In genomic region chr12:31784291-31784690, GRCm38 (mm10) we compare ENCODE assay signal across 17 mouse cellular contexts.
DNase-seq lines count a peak whose midpoint lies in the region; ATAC-seq and TF ChIP-seq lines count a peak whose summit lies in the region.
"Had no signal": no experiment of that assay in that cellular context is flagged by ENCODE, and none has a peak within 500 bp of the region (broad histone marks: within the 10 kb centered on the region; RNA-seq: fewer than 3 reads in every experiment).

No protein-coding gene starts in this region.

- no peak overlapping the region for H3K9ac ChIP-seq in hindbrain, postnatal 0 days (replicated peaks; ENCODE audit: low read length)
- no peak overlapping the region for H3K9ac ChIP-seq in hindbrain, embryonic 14.5 days
- H3K9ac ChIP-seq in kidney, embryonic 14.5 days (ENCODE audit: low read depth, low read length), result no peak overlapping the region
- H3K9ac ChIP-seq: forebrain, embryonic 15.5 days; hindbrain, embryonic 12.5 days; intestine, embryonic 15.5 days had no signal

- no peaks in the 10 kb centered on the region for H3K36me3 ChIP-seq in hindbrain, postnatal 0 days (ENCODE audit: insufficient read depth, low read length)
- H3K36me3 ChIP-seq in hindbrain, embryonic 14.5 days (replicated peaks; ENCODE audit: control insufficient read depth, insufficient read depth), result no peaks in the 10 kb centered on the region
- no peaks in the 10 kb centered on the region for H3K36me3 ChIP-seq in kidney, embryonic 14.5 days (ENCODE audit: control insufficient read depth, insufficient read depth, low read length)
- H3K36me3 ChIP-seq: forebrain, embryonic 15.5 days; heart, embryonic 10.5 days; hindbrain, embryonic 12.5 days; intestine, embryonic 15.5 days had no signal

- no peaks in the 10 kb centered on the region for H3K4me1 ChIP-seq in cerebellum, adult 2 months (ENCODE audit: control insufficient read depth, insufficient read depth, low read length)
- no peaks in the 10 kb centered on the region for H3K4me1 ChIP-seq in hindbrain, postnatal 0 days (ENCODE audit: insufficient read depth, low read length)
- no peaks in the 10 kb centered on the region for H3K4me1 ChIP-seq in hindbrain, embryonic 14.5 days (replicated peaks; ENCODE audit: control insufficient read depth, insufficient read depth, low read length)
- no peaks in the 10 kb centered on the region for H3K4me1 ChIP-seq in kidney, embryonic 14.5 days (ENCODE audit: control insufficient read depth, insufficient read depth, low read length)
- H3K4me1 ChIP-seq: forebrain, embryonic 15.5 days; heart, embryonic 10.5 days; hindbrain, embryonic 12.5 days; intestine, embryonic 15.5 days had no signal

- no peak for TF ChIP-seq CTCF in cerebellum, adult 2 months (IDR thresholded peaks at IDR 0.05; ENCODE audit: borderline replicate concordance, insufficient read depth, low read depth, low read length)
- TF ChIP-seq CTCF in hindbrain, postnatal 0 days (IDR thresholded peaks at IDR 0.05; ENCODE audit: low read depth), result no peak
- no peak for TF ChIP-seq CTCF in brain, embryonic 14.5 days (IDR thresholded peaks at IDR 0.05; ENCODE audit: borderline replicate concordance, extremely low read depth, insufficient read depth, insufficient read length)

- no peak overlapping the region for H3K4me3 ChIP-seq in cerebellum, adult 2 months (replicated peaks; ENCODE audit: insufficient read depth, low read depth, low read length)
- no peak overlapping the region for H3K4me3 ChIP-seq in hindbrain, postnatal 0 days (ENCODE audit: low read length)
- H3K4me3 ChIP-seq in hindbrain, embryonic 14.5 days (replicated peaks; ENCODE audit: low read length), result no peak overlapping the region
- H3K4me3 ChIP-seq in kidney, embryonic 14.5 days (ENCODE audit: low read length), result no peak overlapping the region
- H3K4me3 ChIP-seq: forebrain, embryonic 15.5 days; heart, embryonic 10.5 days; hindbrain, embryonic 12.5 days; intestine, embryonic 15.5 days had no signal

- TF ChIP-seq POLR2A in cerebellum, adult 2 months (IDR thresholded peaks at IDR 0.05; ENCODE audit: borderline replicate concordance, insufficient read depth, low read length), result no peak
- no peak for TF ChIP-seq POLR2A in brain, embryonic 14.5 days (IDR thresholded peaks at IDR 0.05; ENCODE audit: borderline replicate concordance, extremely low read depth, insufficient read depth, insufficient read length, poor library complexity, severe bottlenecking)

- H3K4me2 ChIP-seq in hindbrain, postnatal 0 days (ENCODE audit: low read depth, low read length), result no peak overlapping the region
- no peak overlapping the region for H3K4me2 ChIP-seq in hindbrain, embryonic 14.5 days (replicated peaks)
- no peak overlapping the region for H3K4me2 ChIP-seq in kidney, embryonic 14.5 days (replicated peaks; ENCODE audit: low read depth, low read length)
- H3K4me2 ChIP-seq: forebrain, embryonic 15.5 days; hindbrain, embryonic 12.5 days; intestine, embryonic 15.5 days had no signal

- ATAC-seq in hindbrain, postnatal 0 days, result 0 out of 2 replicates have a peak, but pooled peaks have one; percentile 29
- no peak for ATAC-seq in hindbrain, embryonic 14.5 days (ENCODE audit: low FRiP score)
- no peak for ATAC-seq in kidney, embryonic 14.5 days (ENCODE audit: low FRiP score, low TSS enrichment)
- ATAC-seq: forebrain, embryonic 15.5 days; intestine, embryonic 15.5 days had no signal

- no peak overlapping the region for H3K27ac ChIP-seq in cerebellum, adult 2 months (ENCODE audit: insufficient read depth, low read length)
- no peak overlapping the region for H3K27ac ChIP-seq in hindbrain, postnatal 0 days
- no peak overlapping the region for H3K27ac ChIP-seq in hindbrain, embryonic 14.5 days
- H3K27ac ChIP-seq in kidney, embryonic 14.5 days (ENCODE audit: low read depth, low read length), result no peak overlapping the region
- H3K27ac ChIP-seq: forebrain, embryonic 15.5 days; heart, embryonic 10.5 days; hindbrain, embryonic 12.5 days; intestine, embryonic 15.5 days had no signal

- H3K27me3 ChIP-seq in cerebellum, adult 2 months (ENCODE audit: control insufficient read depth, insufficient read depth, low read length), result no peaks in the 10 kb centered on the region
- H3K27me3 ChIP-seq in hindbrain, postnatal 0 days (ENCODE audit: insufficient read depth, low read length), result no peaks in the 10 kb centered on the region
- H3K27me3 ChIP-seq in hindbrain, embryonic 14.5 days (ENCODE audit: control insufficient read depth, insufficient read depth, low read length), result no peaks in the 10 kb centered on the region
- H3K27me3 ChIP-seq in kidney, embryonic 14.5 days (ENCODE audit: control insufficient read depth, insufficient read depth, low read length), result no peaks in the 10 kb centered on the region
- H3K27me3 ChIP-seq: forebrain, embryonic 15.5 days; hindbrain, embryonic 12.5 days; intestine, embryonic 15.5 days had no signal

- no peaks in the 10 kb centered on the region for H3K9me3 ChIP-seq in hindbrain, postnatal 0 days (ENCODE audit: low read length)
- H3K9me3 ChIP-seq in hindbrain, embryonic 14.5 days (ENCODE audit: control insufficient read depth, low read length), result no peaks in the 10 kb centered on the region
- H3K9me3 ChIP-seq in kidney, embryonic 14.5 days (ENCODE audit: control insufficient read depth, low read length), result no peaks in the 10 kb centered on the region
- H3K9me3 ChIP-seq: forebrain, embryonic 15.5 days; heart, embryonic 10.5 days; hindbrain, embryonic 12.5 days; intestine, embryonic 15.5 days had no signal

- DNase-seq in cerebellum, adult 2 months, result peak; percentile 25 to 57
- no peak for DNase-seq in cerebellum, adult 18-20 months
- DNase-seq in hindbrain, postnatal 0 days (ENCODE audit: low spot score), result peak; percentile 31
- no peak for DNase-seq in hindbrain, embryonic 14.5 days (ENCODE audit: low spot score)
- DNase-seq in brain, embryonic 14.5 days (ENCODE audit: low read depth), result peak; percentile 12
- DNase-seq in cerebellum, postnatal 36 days, result peak; percentile 21 to 27
- DNase-seq: adrenal gland, postnatal 10 days; gastrocnemius, postnatal 10 days; heart, adult 18-20 months; heart, postnatal 10 days; heart, postnatal 4 days; kidney, adult 18-20 months had no signal

- WGBS in cerebellum, adult 2 months, result 35% methylated on average over 1 of the region's 1 CpGs
- 57% methylated on average over 1 of the region's 1 CpGs for WGBS in hindbrain, postnatal 0 days
- WGBS in hindbrain, embryonic 14.5 days, result 61% methylated on average over 1 of the region's 1 CpGs
- WGBS in kidney, embryonic 14.5 days, result 100% methylated on average over 1 of the region's 1 CpGs

Comparison
In these comparisons a context has a peak if more than half of its experiments do, and no peak if none do; other contexts are left out.
1. DNase-seq: peak in cerebellum, adult 2 months (2 of 2), hindbrain, postnatal 0 days (single experiment), brain, embryonic 14.5 days (single experiment) and cerebellum, postnatal 36 days (2 of 2); none in cerebellum, adult 18-20 months (0 of 2) and hindbrain, embryonic 14.5 days (single experiment).